Mouse (Mus musculus): ENCODE measurements at regions not wholly inside any gene's neighbourhood (a gene's known extent, or its start where the extent isn't known, plus 50 kb on each side); places are given as distances from the start of the nearest gene placed in this dataset.

GRCm38 (mm10) chr1:75706126-75706525 is 160.1 kb downstream of the Slc4a3 start:
- TF ChIP-seq CTCF (IDR thresholded peaks at IDR 0.05; ENCODE audit: low read depth, low read length) (no peak), EP300 (IDR thresholded peaks at IDR 0.05; ENCODE audit: insufficient read depth, low read depth, low read length) (no peak), POLR2A (IDR thresholded peaks at IDR 0.05; ENCODE audit: insufficient read depth, low read length) (no peak)
